Comparison of ENCODE assay signal across 33 mouse cellular contexts in genomic region chr5:107782360-107782759, GRCm38 (mm10). TPM values are rescaled to one million over a fixed set of nuclear protein-coding genes. Genes with fewer than 3 reads are reported as not detected.
DNase-seq lines count a peak whose midpoint lies in the region; ATAC-seq and TF ChIP-seq lines count a peak whose summit lies in the region.
"Had no signal": no experiment of that assay in that cellular context is flagged by ENCODE, and none has a peak within 500 bp of the region (broad histone marks: within the 10 kb centered on the region; RNA-seq: fewer than 3 reads in every experiment).

No protein-coding gene starts in this region.

- no peak overlapping the region for H3K9ac ChIP-seq in midbrain, postnatal 0 days (replicated peaks; ENCODE audit: low read length, poor library complexity, severe bottlenecking)
- H3K9ac ChIP-seq in midbrain, embryonic 13.5 days (replicated peaks) = no peak overlapping the region
- H3K9ac ChIP-seq: embryonic facial prominence, embryonic 12.5 days; hindbrain, embryonic 12.5 days; limb, embryonic 15.5 days; liver, embryonic 14.5 days; midbrain, embryonic 12.5 days; neural tube, embryonic 15.5 days had no signal

- no peak for ATAC-seq in midbrain, postnatal 0 days (ENCODE audit: low FRiP score)
- ATAC-seq in midbrain, embryonic 13.5 days = no peak
- ATAC-seq in common myeloid progenitor, adult 5-6 weeks (replicated peaks; ENCODE audit: low read depth, poor library complexity, severe bottlenecking) = 0 out of 2 replicates have a peak, but pooled peaks have one; percentile 42
- ATAC-seq in frontal cortex, adult (ENCODE audit: low TSS enrichment) = no peak
- ATAC-seq: forebrain, embryonic 14.5 days had no signal

- H3K27me3 ChIP-seq in midbrain, postnatal 0 days (ENCODE audit: insufficient read depth, low read length) = no peaks in the 10 kb centered on the region
- no peaks in the 10 kb centered on the region for H3K27me3 ChIP-seq in midbrain, embryonic 13.5 days
- H3K27me3 ChIP-seq: embryonic facial prominence, embryonic 12.5 days; hindbrain, embryonic 12.5 days; limb, embryonic 15.5 days; midbrain, embryonic 12.5 days; neural tube, embryonic 15.5 days had no signal

- 0 out of 2 replicates have a peak, but pooled peaks have one; percentile 10 for TF ChIP-seq CTCF in midbrain, postnatal 0 days (IDR thresholded peaks at IDR 0.05)

- no peak overlapping the region for H3K27ac ChIP-seq in midbrain, postnatal 0 days (ENCODE audit: low read depth, low read length)
- no peak overlapping the region for H3K27ac ChIP-seq in midbrain, embryonic 13.5 days
- H3K27ac ChIP-seq: embryonic facial prominence, embryonic 12.5 days; gastrocnemius, adult 2 months; hindbrain, embryonic 12.5 days; limb, embryonic 10.5 days; limb, embryonic 15.5 days; liver, embryonic 14.5 days; midbrain, embryonic 12.5 days; neural tube, embryonic 15.5 days had no signal

- H3K4me3 ChIP-seq in midbrain, postnatal 0 days (ENCODE audit: low read depth, low read length) = no peak overlapping the region
- H3K4me3 ChIP-seq in midbrain, embryonic 13.5 days (replicated peaks) = no peak overlapping the region
- H3K4me3 ChIP-seq: embryonic facial prominence, embryonic 12.5 days; gastrocnemius, adult 2 months; hindbrain, embryonic 12.5 days; limb, embryonic 10.5 days; limb, embryonic 15.5 days; megakaryocyte, embryonic 14.5 days; midbrain, embryonic 12.5 days; neural tube, embryonic 15.5 days had no signal

- 100% methylated on average over 1 of the region's 1 CpGs for WGBS in midbrain, postnatal 0 days
- 93% methylated on average over 1 of the region's 1 CpGs for WGBS in midbrain, embryonic 13.5 days

- no peak overlapping the region for H3K4me2 ChIP-seq in midbrain, postnatal 0 days (ENCODE audit: low read depth, low read length, poor library complexity, severe bottlenecking)
- no peak overlapping the region for H3K4me2 ChIP-seq in midbrain, embryonic 13.5 days (replicated peaks)
- H3K4me2 ChIP-seq: embryonic facial prominence, embryonic 12.5 days; heart, embryonic 11.5 days; hindbrain, embryonic 12.5 days; limb, embryonic 15.5 days; midbrain, embryonic 12.5 days; neural tube, embryonic 15.5 days had no signal

- peaks cover 2% of the 10 kb centered on the region; the same call in 1 of the 2 replicates for H3K36me3 ChIP-seq in midbrain, postnatal 0 days (ENCODE audit: insufficient read depth, low read length)
- H3K36me3 ChIP-seq in midbrain, embryonic 13.5 days = peaks cover 5% of the 10 kb centered on the region; the same call in 1 of the 2 replicates

- H3K9me3 ChIP-seq in midbrain, postnatal 0 days (ENCODE audit: low read length) = no peaks in the 10 kb centered on the region
- H3K9me3 ChIP-seq in midbrain, embryonic 13.5 days = no peaks in the 10 kb centered on the region
- H3K9me3 ChIP-seq: embryonic facial prominence, embryonic 12.5 days; hindbrain, embryonic 12.5 days; limb, embryonic 10.5 days; limb, embryonic 15.5 days; megakaryocyte, embryonic 14.5 days; midbrain, embryonic 12.5 days; neural tube, embryonic 15.5 days had no signal

- no peak for DNase-seq in midbrain, postnatal 0 days (ENCODE audit: low spot score)
- peak; percentile 30 for DNase-seq in CD4-positive helper T cell, adult 2 months (ENCODE audit: low read depth, low spot score)
- DNase-seq in lung, postnatal 36 days = no peak
- no peak for DNase-seq in cerebellum, postnatal 4 days (ENCODE audit: low spot score in 2 of 2)
- DNase-seq: adrenal gland, adult 8-10 months; cerebellum, adult 8-10 months; cerebellum, postnatal 25 days; embryo, embryonic 11 days; gastrocnemius, adult 2 months; gastrocnemius, postnatal 36 days; heart, adult 18-20 months; heart, postnatal 36 days; kidney, adult 2 months; kidney, postnatal 36 days; layer of hippocampus, postnatal 36 days; lung, adult 2 months; retina, postnatal 1 day; right cerebral cortex, postnatal 25 days had no signal

- H3K4me1 ChIP-seq in midbrain, postnatal 0 days (ENCODE audit: insufficient read depth, low read length) = no peaks in the 10 kb centered on the region
- H3K4me1 ChIP-seq in midbrain, embryonic 13.5 days (replicated peaks) = no peaks in the 10 kb centered on the region
- H3K4me1 ChIP-seq: embryonic facial prominence, embryonic 12.5 days; hindbrain, embryonic 12.5 days; limb, embryonic 10.5 days; limb, embryonic 15.5 days; megakaryocyte, embryonic 14.5 days; midbrain, embryonic 12.5 days; neural tube, embryonic 15.5 days had no signal

RNA-seq across cellular contexts. Expression of gene Ube2d2b, which starts 47.5 kb away (rescaled TPM):
- total RNA-seq in midbrain, postnatal 0 days (2014; rRNA removed) = not detected in 2 replicates
- 0.09 TPM in 1 of 2 replicates, not detected in the other for polyA plus RNA-seq in midbrain, postnatal 0 days (2015; fragmentation: Nextera tagmentation; extraction: Ambion mirVana)
- polyA plus RNA-seq in midbrain, embryonic 13.5 days (2015; fragmentation: Nextera tagmentation; extraction: Ambion mirVana) = 0.12 TPM in 1 of 2 replicates, not detected in the other
- not detected in 2 replicates for total RNA-seq in common myeloid progenitor, adult 5-6 weeks (2017)
- total RNA-seq: adrenal gland, adult 8-10 months; gastrocnemius, adult 2 months; gastrocnemius, postnatal 36 days; heart, adult 18-20 months; heart, postnatal 36 days; layer of hippocampus, adult 8-10 months; layer of hippocampus, postnatal 36 days had no signal
- polyA plus RNA-seq: kidney, adult 2 months; limb, embryonic 15.5 days; lung, adult 2 months had no signal

RNA-seq across cellular contexts. Expression of gene Gfi1, which starts 56.5 kb away (rescaled TPM):
- total RNA-seq in midbrain, postnatal 0 days (2014; rRNA removed) = 0.05 TPM in 1 of 2 replicates, not detected in the other
- polyA plus RNA-seq in midbrain, postnatal 0 days (2015; fragmentation: Nextera tagmentation; extraction: Ambion mirVana) = not detected in 2 replicates
- polyA plus RNA-seq in midbrain, embryonic 13.5 days (2015; fragmentation: Nextera tagmentation; extraction: Ambion mirVana) = not detected in 2 replicates
- total RNA-seq in common myeloid progenitor, adult 5-6 weeks (2017) = 9.0 and 9.8 TPM in 2 replicates
- total RNA-seq: gastrocnemius, adult 2 months; heart, postnatal 36 days; layer of hippocampus, adult 8-10 months; layer of hippocampus, postnatal 36 days had no signal
- polyA plus RNA-seq: forebrain, embryonic 14.5 days; heart, embryonic 11.5 days; hindbrain, embryonic 12.5 days; kidney, embryonic 16.5 days; midbrain, embryonic 12.5 days; neural tube, embryonic 15.5 days had no signal
